Mouse (Mus musculus) midbrain, embryonic 14.5 days (tissue): ENCODE measurements at regions not wholly inside any gene's neighbourhood (a gene's known extent, or its start where the extent isn't known, plus 50 kb on each side); places are given as distances from the start of the nearest gene placed in this dataset.
"Not testable (repeated sequence)": the region's sequence is repeated elsewhere in the genome, so short reads cannot be mapped to it uniquely, and the experiment has no call there.

ENCODE experiments used
- ATAC-seq: fragments of 200-750 bp; cut with Nextera tagmentation; 2 replicates; pipeline ENCODE4 v1.8.0; 2017; ENCODE audit warnings: moderate number of reproducible peaks, moderate library complexity; ENCODE audit not compliant: low FRiP score, low TSS enrichment
- DNase-seq: peaks from one replicate; pipeline ENCODE4 v3.0.0-alpha.2; 2015
- H3K27ac ChIP-seq: fragments of 300-500 bp; sonication (generic); replicated peaks from 2 replicates; pipeline ENCODE4 v1.5.1; 2014; ENCODE audit warnings: mild to moderate bottlenecking, low read depth, low read length, moderate library complexity
- H3K27me3 ChIP-seq: fragments of 300-500 bp; sonication (generic); 2 replicates; pipeline ENCODE4 v1.6.1; 2014; ENCODE audit warnings: low read length, control low read depth, mixed read lengths; ENCODE audit not compliant: control insufficient read depth, insufficient read depth
- H3K36me3 ChIP-seq: fragments of 300-500 bp; sonication (generic); 2 replicates; pipeline ENCODE4 v1.6.1; 2014; ENCODE audit warnings: low read length, control low read depth; ENCODE audit not compliant: control insufficient read depth, insufficient read depth
- H3K4me1 ChIP-seq: fragments of 300-500 bp; sonication (generic); 2 replicates; pipeline ENCODE4 v1.6.1; 2014; ENCODE audit warnings: mild to moderate bottlenecking, antibody characterized with exemption, low read length, control low read depth; ENCODE audit not compliant: control insufficient read depth, insufficient read depth
- H3K4me2 ChIP-seq: fragments of 300-500 bp; sonication (generic); 2 replicates; pipeline ENCODE4 v1.6.1; 2014; ENCODE audit warnings: mild to moderate bottlenecking, low read length, moderate library complexity
- H3K4me3 ChIP-seq: fragments of 300-500 bp; sonication (generic); replicated peaks from 2 replicates; pipeline ENCODE4 v1.5.1; 2014; ENCODE audit warnings: low read depth, low read length
- H3K9ac ChIP-seq: fragments of 300-500 bp; sonication (generic); replicated peaks from 2 replicates; pipeline ENCODE4 v1.6.1; 2014; ENCODE audit warnings: mild to moderate bottlenecking, low read length, moderate library complexity
- H3K9me3 ChIP-seq: fragments of 300-500 bp; sonication (generic); 2 replicates; pipeline ENCODE4 v1.6.1; 2016; ENCODE audit warnings: low read length, control low read depth, mixed read lengths; ENCODE audit not compliant: control insufficient read depth
- WGBS: fragments of 180-500 bp; shearing (Covaris S2); extraction: QIAGEN DNeasy Blood & Tissue Kit; methylation state at CpG from one replicate; pipeline ENCODE4 v1.1.7; 2014; 5-methylcytosine and 5-hydroxymethylcytosine counted together

- Histone ChIP-seq H3K9ac (no peak overlapping the region), H3K36me3 (no peaks in the 10 kb centered on the region), H3K4me3 (no peak overlapping the region), H3K4me2 (no peak overlapping the region), H3K4me1 (no peaks in the 10 kb centered on the region), H3K9me3 (no peaks in the 10 kb centered on the region), H3K27me3 (no peaks in the 10 kb centered on the region), H3K27ac (no peak overlapping the region)
- 95% methylated on average over 1 of the region's 1 CpGs for WGBS
- no peak for DNase-seq
- no peak for ATAC-seq
Observed at GRCm38 (mm10) chr14:36283825-36284414, 189.2 kb downstream of the 4930474N05Rik start.

GRCm38 (mm10) chr14:36288697-36289286 lies 194.1 kb downstream of the 4930474N05Rik start:
- WGBS = 54% methylated on average over 1 of the region's 1 CpGs
- Histone ChIP-seq H3K4me3 (no peak overlapping the region), H3K36me3 (no peaks in the 10 kb centered on the region), H3K4me2 (no peak overlapping the region), H3K27me3 (no peaks in the 10 kb centered on the region), H3K4me1 (no peaks in the 10 kb centered on the region), H3K9ac (no peak overlapping the region), H3K27ac (no peak overlapping the region), H3K9me3 (no peaks in the 10 kb centered on the region)
- no peak for DNase-seq
- ATAC-seq = no peak

GRCm38 (mm10) chr14:36310324-36310723 lies 215.6 kb downstream of the 4930474N05Rik start:
- Histone ChIP-seq H3K36me3 (no peaks in the 10 kb centered on the region), H3K9ac (no peak overlapping the region), H3K27me3 (no peaks in the 10 kb centered on the region), H3K4me3 (no peak overlapping the region), H3K4me2 (no peak overlapping the region), H3K9me3 (no peaks in the 10 kb centered on the region), H3K4me1 (no peaks in the 10 kb centered on the region), H3K27ac (no peak overlapping the region)
- DNase-seq (no peak), ATAC-seq (no peak)
- WGBS = 95% methylated on average over 1 of the region's 1 CpGs

- H3K4me3 ChIP-seq, DNase-seq, H3K9me3 ChIP-seq, H3K9ac ChIP-seq, H3K4me1 ChIP-seq, H3K27me3 ChIP-seq, H3K4me2 ChIP-seq, ATAC-seq, H3K36me3 ChIP-seq, H3K27ac ChIP-seq: not testable (repeated sequence)
- 78% methylated on average over 1 of the region's 1 CpGs for WGBS
Observed at GRCm38 (mm10) chr14:36314673-36315072, 220.0 kb downstream of the 4930474N05Rik start.

- WGBS = 86% methylated on average over 4 of the region's 4 CpGs
- ATAC-seq (no peak), DNase-seq (no peak)
- H3K36me3 ChIP-seq = no peaks in the 10 kb centered on the region
- no peak overlapping the region for H3K4me2 ChIP-seq
- H3K4me1 ChIP-seq = no peaks in the 10 kb centered on the region
- H3K4me3 ChIP-seq = no peak overlapping the region
- no peaks in the 10 kb centered on the region for H3K27me3 ChIP-seq
- H3K9me3 ChIP-seq = no peaks in the 10 kb centered on the region
- H3K27ac ChIP-seq = no peak overlapping the region
- no peak overlapping the region for H3K9ac ChIP-seq
Observed at GRCm38 (mm10) chr14:36316418-36317111, 221.8 kb downstream of the 4930474N05Rik start.

GRCm38 (mm10) chr14:36328258-36328891 lies 233.7 kb downstream of the 4930474N05Rik start:
- no peaks in the 10 kb centered on the region for H3K9me3 ChIP-seq
- 57% methylated on average over 3 of the region's 3 CpGs for WGBS
- ATAC-seq = no peak
- H3K4me1 ChIP-seq = no peaks in the 10 kb centered on the region
- no peak for DNase-seq
- H3K9ac ChIP-seq = no peak overlapping the region
- no peaks in the 10 kb centered on the region for H3K36me3 ChIP-seq
- H3K27me3 ChIP-seq = no peaks in the 10 kb centered on the region
- H3K4me2 ChIP-seq = no peak overlapping the region
- no peak overlapping the region for H3K27ac ChIP-seq
- H3K4me3 ChIP-seq = no peak overlapping the region

- Histone ChIP-seq H3K27ac (no peak overlapping the region), H3K4me3 (no peak overlapping the region), H3K9me3 (no peaks in the 10 kb centered on the region), H3K27me3 (no peaks in the 10 kb centered on the region), H3K36me3 (no peaks in the 10 kb centered on the region), H3K4me1 (no peaks in the 10 kb centered on the region), H3K9ac (no peak overlapping the region), H3K4me2 (no peak overlapping the region)
- WGBS = 88% methylated on average over 1 of the region's 1 CpGs
- DNase-seq (no peak), ATAC-seq (no peak)
Observed at GRCm38 (mm10) chr14:36340832-36341231, 246.1 kb downstream of the 4930474N05Rik start.
